Mouse (Mus musculus): ENCODE data around the gene Cryga.

- TF ChIP-seq POLR2A (IDR thresholded peaks at IDR 0.05; ENCODE audit: control insufficient read depth, extremely low read depth, insufficient read depth, low read length, poor library complexity) (no peak), CTCF (IDR thresholded peaks at IDR 0.05; ENCODE audit: borderline replicate concordance, control insufficient read depth, extremely low read depth, insufficient read depth, low read length, poor library complexity) (no peak)
Observed at GRCm38 (mm10) chr1:65137560-65137959, 34.4 kb upstream of the Cryga start.

Measured in thymus, adult 2 months (tissue).